Comparison of ENCODE assay signal across 10 mouse cellular contexts in genomic region chr2:26066527-26066926, GRCm38 (mm10). TPM values are rescaled to one million over a fixed set of nuclear protein-coding genes. Genes with fewer than 3 reads are reported as not detected.
A peak's percentile ranks its signal among the peaks of the same experiment; 100 is the strongest.
DNase-seq lines count a peak whose midpoint lies in the region; ATAC-seq and TF ChIP-seq lines count a peak whose summit lies in the region.
"Had no signal": no experiment of that assay in that cellular context is flagged by ENCODE, and none has a peak within 500 bp of the region (broad histone marks: within the 10 kb centered on the region; RNA-seq: fewer than 3 reads in every experiment).

No protein-coding gene starts in this region.

- ATAC-seq in forebrain, embryonic 12.5 days (ENCODE audit: low FRiP score) = no peak
- peak; percentile 42; the same call in 1 of the 2 replicates for ATAC-seq in midbrain, embryonic 15.5 days (replicated peaks)
- ATAC-seq in liver, embryonic 12.5 days = no peak
- no peak for ATAC-seq in megakaryocyte, adult 5-6 weeks (ENCODE audit: poor library complexity, severe bottlenecking)

- H3K9me3 ChIP-seq in forebrain, embryonic 12.5 days = no peaks in the 10 kb centered on the region
- no peaks in the 10 kb centered on the region for H3K9me3 ChIP-seq in midbrain, embryonic 15.5 days
- H3K9me3 ChIP-seq in liver, embryonic 12.5 days (replicated peaks) = no peaks in the 10 kb centered on the region
- H3K9me3 ChIP-seq: limb, embryonic 12.5 days had no signal

- H3K27me3 ChIP-seq in forebrain, embryonic 12.5 days = no peaks in the 10 kb centered on the region
- H3K27me3 ChIP-seq in midbrain, embryonic 15.5 days (replicated peaks) = no peaks in the 10 kb centered on the region
- H3K27me3 ChIP-seq in liver, embryonic 12.5 days (replicated peaks) = peaks cover 13% of the 10 kb centered on the region; the same call in 1 of the 2 replicates
- H3K27me3 ChIP-seq: limb, embryonic 12.5 days had no signal

- TF ChIP-seq CTCF in layer of hippocampus, adult 2 months (conservative IDR thresholded peaks at IDR 0.05) = no peak

- peaks cover 14% of the 10 kb centered on the region; the same call in 1 of the 2 replicates for H3K4me1 ChIP-seq in forebrain, embryonic 12.5 days
- peaks cover 10% of the 10 kb centered on the region; the same call in 1 of the 2 replicates for H3K4me1 ChIP-seq in midbrain, embryonic 15.5 days
- peaks cover 40% of the 10 kb centered on the region for H3K4me1 ChIP-seq in liver, embryonic 12.5 days

- no peaks in the 10 kb centered on the region for H3K36me3 ChIP-seq in forebrain, embryonic 12.5 days (replicated peaks)
- no peaks in the 10 kb centered on the region for H3K36me3 ChIP-seq in midbrain, embryonic 15.5 days (replicated peaks)
- H3K36me3 ChIP-seq in liver, embryonic 12.5 days = no peaks in the 10 kb centered on the region

- H3K4me3 ChIP-seq in forebrain, embryonic 12.5 days (replicated peaks) = no peak overlapping the region
- no peak overlapping the region for H3K4me3 ChIP-seq in layer of hippocampus, adult 2 months
- no peak overlapping the region for H3K4me3 ChIP-seq in midbrain, embryonic 15.5 days
- H3K4me3 ChIP-seq in liver, embryonic 12.5 days = no peak overlapping the region
- H3K4me3 ChIP-seq: limb, embryonic 12.5 days had no signal

- H3K4me2 ChIP-seq in forebrain, embryonic 12.5 days = no peak overlapping the region
- no peak overlapping the region for H3K4me2 ChIP-seq in midbrain, embryonic 15.5 days
- H3K4me2 ChIP-seq in liver, embryonic 12.5 days = no peak overlapping the region
- H3K4me2 ChIP-seq: limb, embryonic 12.5 days had no signal

- H3K9ac ChIP-seq in forebrain, embryonic 12.5 days = no peak overlapping the region
- no peak overlapping the region for H3K9ac ChIP-seq in midbrain, embryonic 15.5 days
- no peak overlapping the region for H3K9ac ChIP-seq in liver, embryonic 12.5 days
- H3K9ac ChIP-seq: limb, embryonic 12.5 days had no signal

- 57% methylated on average over 14 of the region's 14 CpGs for WGBS in forebrain, embryonic 12.5 days
- 61% methylated on average over 14 of the region's 14 CpGs for WGBS in midbrain, embryonic 15.5 days
- WGBS in liver, embryonic 12.5 days (ENCODE audit: insufficient replicate concordance) = 72% methylated on average over 14 of the region's 14 CpGs

- peak; percentile 92 for DNase-seq in A20 (ENCODE audit: low read depth, low spot score)
- peak; percentile 59 to 74 for DNase-seq in layer of hippocampus, adult 2 months (ENCODE audit: low spot score in 2 of 2)
- no peak for DNase-seq in thymus, postnatal 14 days
- DNase-seq: adrenal gland, adult 2 months; cerebellum, postnatal 14 days had no signal

- peak overlapping the region; percentile 74 for H3K27ac ChIP-seq in forebrain, embryonic 12.5 days
- peak overlapping the region; percentile 60; the same call in 1 of the 2 replicates for H3K27ac ChIP-seq in layer of hippocampus, adult 2 months
- H3K27ac ChIP-seq in midbrain, embryonic 15.5 days = 0 out of 2 replicates have a peak overlapping the region, but pooled peaks have one; percentile 9
- H3K27ac ChIP-seq in liver, embryonic 12.5 days = no peak overlapping the region
- H3K27ac ChIP-seq: limb, embryonic 12.5 days had no signal

RNA-seq across cellular contexts. Expression of gene Ubac1, which starts 45.0 kb away (rescaled TPM):
- polyA plus RNA-seq in forebrain, embryonic 12.5 days (2016; fragmentation: Nextera tagmentation; extraction: Ambion mirVana) = 86.7 and 88.6 TPM in 2 replicates
- total RNA-seq in layer of hippocampus, adult 2 months (2021) = 10 to 100 TPM; 52.1 to 53.0 TPM
- polyA plus RNA-seq in midbrain, embryonic 15.5 days (2015; fragmentation: Nextera tagmentation; extraction: Ambion mirVana) = 132 and 139 TPM in 2 replicates
- polyA plus RNA-seq in liver, embryonic 12.5 days (2016; fragmentation: Nextera tagmentation; extraction: Ambion mirVana) = 487 and 506 TPM in 2 replicates
- total RNA-seq in megakaryocyte, adult 5-6 weeks (2015) = 39.8 TPM in 2 replicates
- 19.0 and 20.9 TPM in 2 replicates for total RNA-seq in megakaryocyte, adult 5-6 weeks (2017)

RNA-seq across cellular contexts. Expression of gene Nacc2, which starts 56.5 kb away (rescaled TPM):
- polyA plus RNA-seq in forebrain, embryonic 12.5 days (2016; fragmentation: Nextera tagmentation; extraction: Ambion mirVana) = 8.4 and 11.0 TPM in 2 replicates
- 10 to 100 TPM; 59.8 to 61.4 TPM for total RNA-seq in layer of hippocampus, adult 2 months (2021)
- 14.3 and 16.9 TPM in 2 replicates for polyA plus RNA-seq in midbrain, embryonic 15.5 days (2015; fragmentation: Nextera tagmentation; extraction: Ambion mirVana)
- 3.0 and 3.2 TPM in 2 replicates for polyA plus RNA-seq in liver, embryonic 12.5 days (2016; fragmentation: Nextera tagmentation; extraction: Ambion mirVana)
- 2.1 and 3.0 TPM in 2 replicates for total RNA-seq in megakaryocyte, adult 5-6 weeks (2015)
- 1.7 and 3.6 TPM in 2 replicates for total RNA-seq in megakaryocyte, adult 5-6 weeks (2017)
